Mouse (Mus musculus): ENCODE data around the gene Hhat. TPM values are rescaled to one million over a fixed set of nuclear protein-coding genes. Genes with fewer than 3 reads are reported as not detected.

Gene Hhat
- total RNA-seq, 4 experiments from 2014 or later, result 2.1 to 3.6 (median 2.8) TPM

Other genes with a start within 250 kb of the Hhat start
- gene Sertad4, start 84.5 kb upstream of the Hhat start, total RNA-seq (2022), result 1 to 10 TPM; 2.4 to 4.5 (median 3.1) TPM